Mouse (Mus musculus) R1 (cell line): ENCODE measurements around the gene Glis3.

ENCODE experiments used
- DNase-seq: peaks from one replicate; pipeline ENCODE4 v3.0.0-alpha.2; 2018; ENCODE audit warnings: low read depth, low spot score

Gene Glis3

DNA sequence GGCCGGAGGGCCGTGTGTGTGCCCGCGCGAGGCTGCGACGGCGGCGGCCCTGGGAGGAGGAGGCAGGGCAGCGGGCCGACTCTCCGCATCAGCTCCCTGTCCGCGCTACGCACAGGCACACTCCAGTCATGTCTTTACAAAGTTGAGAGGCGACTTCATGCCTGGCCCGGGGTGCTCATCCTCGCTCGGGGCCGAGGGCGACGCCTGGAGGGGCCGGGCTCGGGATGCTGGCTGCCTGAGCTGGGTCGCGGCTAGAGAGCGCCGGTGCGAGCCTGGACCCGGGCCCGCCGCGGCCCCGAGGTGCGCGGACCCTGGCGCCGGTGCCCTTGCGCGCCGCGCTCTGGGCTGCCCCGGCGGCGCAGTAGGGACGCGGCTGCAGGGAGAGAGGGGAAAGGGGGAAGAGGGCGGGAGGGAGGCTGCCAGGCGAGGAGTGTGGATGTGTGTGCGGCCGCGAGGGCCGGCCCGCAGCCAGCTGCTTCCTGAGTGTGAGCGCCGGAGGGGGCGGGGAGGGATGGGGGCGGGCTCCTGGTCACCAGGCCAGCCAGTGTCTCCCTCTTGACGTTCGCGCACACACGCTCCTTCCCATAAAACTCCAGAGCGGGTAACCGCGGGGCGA lies at the start of gene Glis3:
Gene Glis3 (minus strand): TSS at position 302 of the 616 bp plus-strand sequence.
- DNase-seq: peak; percentile 73

DNA sequence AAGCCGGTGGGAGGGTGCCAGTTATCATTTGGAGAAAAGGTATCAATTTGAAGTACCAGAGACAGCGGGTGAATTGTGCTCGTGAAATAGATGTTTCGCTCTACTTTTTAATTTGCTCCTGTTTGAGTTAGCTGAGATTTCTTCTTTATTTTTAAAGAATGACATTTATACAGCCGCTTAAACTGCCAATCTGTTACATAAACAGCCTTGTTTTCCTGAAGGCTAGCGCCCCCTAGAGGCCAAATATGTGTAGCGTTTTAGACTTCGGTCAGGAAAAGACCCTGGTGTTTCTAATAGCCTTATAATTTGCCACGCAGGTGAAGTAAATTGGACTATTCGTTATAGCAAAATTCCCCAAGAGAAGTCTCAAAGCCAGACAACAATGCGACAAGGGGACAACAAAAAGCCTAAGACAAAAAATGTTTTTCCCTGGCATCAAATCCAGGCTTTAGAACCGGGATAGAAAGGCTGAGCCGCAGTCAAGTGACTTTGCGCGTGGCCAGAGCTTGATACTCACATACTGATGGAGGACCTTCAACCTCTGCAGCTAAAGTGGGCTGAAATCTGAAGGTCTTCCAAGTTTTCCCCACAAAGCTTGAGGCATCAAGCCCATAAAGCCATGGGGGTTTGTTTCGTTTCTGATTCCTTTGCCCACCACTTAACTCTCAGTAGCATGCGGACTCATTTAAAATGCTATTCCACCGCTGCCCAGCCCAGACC lies 46.4 kb upstream of the Glis3 start:
- peak; percentile 74 for DNase-seq

DNA sequence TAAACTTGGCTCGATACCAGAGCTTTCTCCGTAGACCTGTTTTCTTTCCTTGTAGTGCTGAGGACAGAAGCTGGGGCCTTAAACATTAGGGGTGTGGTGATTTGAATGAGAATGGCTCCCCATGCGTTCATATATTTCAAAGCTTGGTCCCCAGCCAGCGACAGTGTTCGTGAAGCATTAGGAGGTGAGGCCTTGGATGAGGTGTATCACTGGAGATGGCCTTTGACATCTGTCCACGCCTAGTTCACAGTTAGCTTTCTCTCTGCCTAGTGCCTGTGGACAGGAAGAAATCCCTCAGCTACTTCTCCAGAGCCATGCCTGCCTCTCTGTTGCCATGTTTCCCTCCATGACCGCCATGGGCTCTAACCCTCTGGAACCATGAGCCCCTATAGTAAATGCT lies 44.8 kb upstream of the Glis3 start:
- peak; percentile 13 for DNase-seq

DNA sequence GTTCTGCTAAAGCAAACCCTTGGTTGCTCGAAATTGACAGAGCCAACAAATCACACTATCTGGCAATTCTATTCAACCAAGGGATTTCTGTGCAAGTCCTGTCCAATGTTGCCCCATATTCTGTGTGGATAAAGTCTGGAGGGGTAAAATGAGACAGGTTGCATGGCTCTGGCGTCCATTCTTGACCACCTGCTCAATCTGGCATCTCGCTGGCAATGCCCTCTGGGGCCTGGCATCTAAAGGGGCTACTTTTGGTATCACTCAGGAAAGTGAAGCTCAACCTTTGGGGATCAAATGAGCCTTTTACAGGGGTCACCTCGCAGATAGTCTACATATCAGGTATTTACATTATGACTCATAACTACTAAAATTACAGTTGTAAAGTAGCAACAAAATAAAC lies 42.7 kb upstream of the Glis3 start:
- DNase-seq: no peak

DNA sequence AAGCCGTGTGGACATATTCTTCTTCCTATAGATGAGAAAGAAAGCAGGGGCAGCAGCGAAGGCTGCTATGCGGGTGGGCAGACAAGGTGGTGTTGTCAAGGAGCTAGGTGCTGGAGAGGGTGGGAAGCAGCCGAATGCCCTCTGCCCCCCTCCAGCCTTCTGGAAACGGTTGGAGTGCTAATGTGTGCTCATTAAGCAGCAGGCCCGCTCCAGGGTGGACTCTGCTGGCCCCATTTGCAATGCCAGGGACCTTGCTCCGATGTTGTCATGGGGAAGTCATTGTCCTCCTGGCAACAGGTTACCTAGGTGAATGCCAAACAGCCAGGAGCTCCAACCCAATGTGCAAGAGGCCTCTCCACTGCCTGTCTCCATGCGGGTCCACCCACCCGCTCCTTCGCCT lies 42.0 kb upstream of the Glis3 start:
- DNase-seq: no peak

DNA sequence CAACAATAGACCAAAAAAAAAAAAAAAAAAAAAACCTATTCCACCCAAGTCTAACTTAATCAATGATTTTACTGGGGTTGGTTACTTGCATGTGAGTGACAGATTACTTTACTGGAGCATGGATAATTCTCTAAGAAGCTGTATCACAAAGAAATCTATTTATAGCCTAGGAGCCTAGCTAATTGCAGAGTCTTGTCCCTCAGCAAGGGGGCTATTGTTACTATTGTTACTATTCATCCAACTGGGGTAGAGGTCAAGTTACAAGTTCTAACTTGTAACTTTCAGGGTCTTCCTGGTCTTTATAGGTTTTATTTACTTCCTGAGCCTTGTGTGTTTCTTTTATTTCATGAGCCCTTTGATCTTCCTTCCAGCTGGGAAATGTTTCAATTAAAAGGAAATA lies 40.1 kb upstream of the Glis3 start:
- DNase-seq: peak; percentile 92

DNA sequence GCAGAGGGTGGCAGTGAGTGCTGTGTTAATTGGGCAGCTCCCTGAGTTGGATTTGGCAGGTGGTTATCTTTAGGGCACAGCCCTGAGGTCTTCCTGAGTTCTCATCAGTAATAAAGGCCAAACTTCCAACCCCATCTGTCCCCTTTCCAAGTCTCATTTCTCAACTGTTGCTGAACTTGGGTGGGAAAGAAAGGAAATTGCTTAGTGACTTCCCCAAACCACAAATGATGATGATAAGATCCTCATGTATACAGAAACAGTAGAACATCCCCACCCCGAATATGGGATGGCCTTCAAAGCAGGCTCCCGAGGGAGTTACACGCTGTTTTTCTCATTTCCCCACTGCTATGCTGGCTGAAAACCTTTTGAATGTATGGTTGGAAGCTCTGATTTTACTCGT lies 34.8 kb upstream of the Glis3 start:
- DNase-seq: no peak

DNA sequence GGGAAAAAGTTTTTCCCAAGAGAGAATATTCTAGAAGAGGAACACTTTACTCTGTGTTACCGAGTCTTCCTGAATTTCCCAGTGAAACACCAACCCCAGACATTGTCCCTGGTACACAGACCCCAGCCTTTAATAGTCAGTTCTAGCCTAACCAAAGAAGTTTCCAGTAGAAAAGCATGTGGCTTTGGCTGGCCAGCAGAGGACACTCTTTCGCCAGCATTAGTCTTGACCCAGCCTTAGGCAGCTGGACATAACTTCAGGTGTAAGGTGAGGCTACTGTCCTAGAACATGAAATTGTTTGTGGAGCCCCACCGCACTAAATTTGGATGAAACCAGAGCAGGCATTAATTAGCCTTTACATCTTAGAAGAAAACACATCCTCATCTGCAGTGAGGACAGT lies 17.8 kb upstream of the Glis3 start:
- no peak for DNase-seq

DNA sequence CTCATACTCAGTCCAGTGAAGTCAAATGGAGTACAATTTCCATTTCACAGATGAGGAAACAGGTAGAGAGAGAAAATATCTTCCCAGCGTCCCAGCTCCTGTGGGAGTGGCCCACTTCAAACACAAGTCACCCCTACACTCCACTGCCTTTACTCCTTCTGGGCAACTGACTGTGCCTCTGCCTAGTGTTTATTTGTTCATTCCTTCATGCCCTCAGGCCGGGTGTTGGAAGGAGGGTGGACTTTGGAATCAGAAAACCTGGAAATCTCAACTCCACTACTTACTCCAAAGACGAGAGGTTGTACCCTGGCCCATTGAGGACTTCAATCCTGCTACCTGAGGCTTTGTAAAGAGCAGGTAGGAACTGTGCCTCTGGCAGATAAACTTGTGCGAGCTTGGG lies 6.5 kb upstream of the Glis3 start:
- DNase-seq: no peak

DNA sequence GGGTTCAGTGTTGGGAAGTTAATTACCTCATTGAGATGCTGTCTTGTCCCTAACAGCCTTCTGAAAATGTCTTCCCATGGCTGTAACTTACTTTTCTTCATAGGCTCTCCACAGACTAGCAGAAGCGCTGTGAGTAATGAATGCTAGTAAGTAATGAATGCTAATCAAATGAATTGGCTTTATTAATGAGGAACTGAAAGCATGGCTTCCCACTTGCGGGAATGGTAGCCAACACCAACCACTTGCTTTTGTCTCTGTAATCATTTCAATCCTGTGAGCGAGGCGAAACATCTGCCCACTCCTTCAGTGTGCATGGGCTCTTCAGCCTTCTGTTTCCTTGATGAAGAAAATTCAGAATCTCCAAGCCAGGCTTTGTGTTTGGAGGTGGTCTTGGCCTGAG lies 5.6 kb upstream of the Glis3 start:
- no peak for DNase-seq

DNA sequence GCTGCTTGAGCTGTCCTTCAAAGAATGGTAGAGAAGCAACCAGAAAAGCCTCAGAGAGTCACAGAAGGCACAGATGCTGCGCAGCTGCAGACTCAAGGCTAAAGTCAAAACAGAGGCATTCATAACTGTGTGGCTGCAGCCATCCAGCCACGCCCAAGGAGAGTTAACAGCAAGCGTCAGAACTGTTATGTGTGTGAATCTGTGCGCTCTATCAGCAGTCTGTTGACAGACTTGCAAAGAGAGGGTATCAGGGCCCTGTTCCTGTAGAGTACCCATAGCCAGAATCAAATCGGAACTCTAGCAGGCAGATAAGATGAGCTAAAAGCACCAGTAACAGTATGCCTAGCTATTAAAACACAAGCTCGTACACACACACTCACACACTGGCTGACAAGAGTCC lies 4.5 kb upstream of the Glis3 start:
- no peak for DNase-seq

DNA sequence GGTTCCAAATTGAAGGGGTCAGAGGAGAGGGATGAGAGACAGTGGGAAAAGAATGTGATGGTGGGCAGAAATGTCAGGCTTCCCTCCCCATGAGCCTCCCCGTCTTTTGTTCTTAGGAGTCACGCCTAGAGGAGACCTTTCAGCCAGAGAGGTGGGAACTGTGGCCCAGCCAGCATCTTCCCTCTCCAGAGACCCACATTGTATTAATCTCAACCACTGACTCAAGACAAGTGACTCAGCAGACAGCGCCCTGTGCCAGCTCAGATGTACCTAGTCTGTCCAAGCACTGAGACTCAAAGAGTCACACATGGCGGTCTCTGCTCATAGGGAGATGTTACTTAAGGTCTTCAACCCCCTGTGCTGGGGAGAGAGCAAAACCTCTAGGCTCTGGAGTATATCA lies 3.5 kb upstream of the Glis3 start:
- no peak for DNase-seq

DNA sequence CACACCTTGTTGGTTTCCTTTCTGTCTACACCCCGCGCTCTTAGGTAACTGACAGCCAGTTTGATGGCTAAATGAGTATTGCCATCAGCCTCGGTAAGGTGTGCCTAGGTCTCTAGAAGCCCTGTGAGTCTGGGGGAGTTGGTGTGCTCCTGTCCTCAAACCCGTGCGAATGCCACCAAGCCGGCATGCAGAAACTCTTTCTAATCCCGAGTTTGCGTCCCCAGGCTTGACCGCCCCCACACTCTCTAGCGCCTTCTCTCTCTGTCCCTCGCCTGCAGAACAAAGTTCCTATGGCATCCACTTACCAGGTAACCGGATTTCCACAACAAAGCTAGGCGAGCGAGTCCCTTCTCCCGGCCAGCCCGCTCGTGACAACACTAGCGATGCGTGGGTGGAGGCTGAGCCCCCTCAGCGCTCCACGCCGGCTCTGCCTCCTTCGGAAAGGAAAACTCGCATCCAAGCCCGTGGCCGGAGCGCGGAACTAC lies 544 bp downstream of the Glis3 start:
- no peak for DNase-seq

DNA sequence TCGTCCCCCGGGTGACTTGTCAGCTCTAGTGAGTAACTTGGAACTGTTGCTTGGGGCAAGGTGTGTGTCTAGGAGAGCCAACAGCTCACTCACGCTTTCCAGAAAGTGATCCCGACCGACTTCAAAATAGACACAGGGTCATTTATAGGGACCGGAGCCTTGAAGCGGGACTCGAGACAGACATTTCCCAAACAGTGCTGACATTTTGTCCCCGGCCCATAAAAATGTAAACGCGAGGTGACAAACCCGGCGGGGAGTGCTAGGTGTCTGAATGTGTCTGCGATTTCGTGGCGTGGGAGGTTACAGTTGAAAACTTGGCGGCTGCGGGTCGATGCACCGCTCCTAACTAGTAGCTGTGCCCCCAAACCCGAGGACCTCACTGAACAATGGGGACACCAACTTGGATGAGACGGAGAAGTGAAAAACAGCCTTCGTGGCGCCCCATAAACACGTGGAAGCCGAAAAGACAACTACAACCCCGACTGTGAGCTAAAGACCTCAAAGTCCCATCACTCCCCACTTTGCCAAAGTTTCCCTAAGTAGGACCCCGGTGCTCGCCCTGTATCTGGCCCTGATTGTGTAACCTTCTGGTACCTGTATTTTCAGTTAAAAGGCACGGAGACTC lies 1.1 kb downstream of the Glis3 start:
- DNase-seq: peak; percentile 30

DNA sequence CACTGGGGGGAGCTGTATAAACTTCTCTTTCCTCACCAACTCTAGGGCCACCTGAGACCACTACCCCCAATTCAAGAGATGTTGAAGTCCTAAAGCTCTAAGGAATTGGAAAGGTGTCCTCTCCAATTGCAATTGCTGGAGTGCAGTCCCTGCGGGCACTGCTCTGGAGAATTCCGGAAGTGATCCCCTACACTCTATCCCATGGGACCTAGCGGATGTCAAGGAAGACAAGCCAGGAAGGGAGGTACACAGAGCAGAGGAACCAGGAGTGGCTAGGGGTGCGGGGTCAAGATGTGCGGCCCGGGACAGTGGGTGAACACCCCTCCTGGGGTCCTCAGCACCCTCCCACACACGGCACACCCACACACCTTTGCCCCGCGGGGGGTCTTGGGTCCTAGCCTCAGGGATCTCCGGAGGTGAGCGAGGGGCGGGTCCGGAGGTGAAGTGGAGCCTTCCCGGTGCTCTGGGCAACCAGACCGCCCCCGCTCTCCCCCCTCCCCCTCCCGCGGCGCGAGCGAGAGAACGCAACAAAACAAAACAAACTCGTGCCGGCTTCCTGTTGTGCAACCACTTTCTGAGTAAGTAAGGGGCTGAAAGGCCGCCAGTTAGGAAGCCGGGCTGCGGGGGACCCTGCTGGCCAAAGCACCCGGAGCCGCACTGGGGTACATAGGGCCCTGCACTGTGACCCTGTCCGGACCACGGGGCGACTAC lies 2.0 kb downstream of the Glis3 start:
- peak; percentile 71 for DNase-seq

DNA sequence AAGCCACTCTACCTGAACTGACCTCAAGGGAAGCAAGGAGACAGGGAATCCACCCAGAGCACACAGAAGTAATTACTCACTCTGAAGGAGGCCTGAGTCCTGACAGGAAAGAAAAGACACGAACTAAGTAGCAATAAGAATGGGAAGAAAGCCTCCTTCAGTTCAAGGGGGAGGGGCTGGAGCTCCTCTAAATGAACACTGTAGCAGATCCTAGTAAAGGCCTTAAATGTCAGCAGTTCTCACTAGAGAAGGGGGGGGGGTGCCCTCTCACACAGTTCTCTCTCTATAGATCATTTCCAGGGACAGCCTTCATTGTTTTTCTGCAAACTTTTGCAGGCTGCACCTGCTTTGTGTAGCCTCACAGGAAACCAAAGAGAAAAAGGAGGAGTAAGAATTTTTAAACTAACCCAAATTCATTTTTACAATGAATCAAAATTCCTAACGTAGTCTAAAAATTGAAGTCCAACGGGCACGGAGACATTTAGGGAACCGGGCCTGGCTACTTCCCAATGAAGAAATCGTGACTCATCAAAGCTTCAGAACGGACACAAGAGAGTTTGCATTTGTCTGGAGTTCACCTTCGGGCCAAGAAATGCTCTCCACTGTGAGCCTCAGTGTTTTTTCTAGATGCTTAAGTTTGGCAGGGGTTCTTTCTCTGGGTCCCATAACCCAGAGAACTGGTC lies 2.7 kb downstream of the Glis3 start:
- peak; percentile 41 for DNase-seq

DNA sequence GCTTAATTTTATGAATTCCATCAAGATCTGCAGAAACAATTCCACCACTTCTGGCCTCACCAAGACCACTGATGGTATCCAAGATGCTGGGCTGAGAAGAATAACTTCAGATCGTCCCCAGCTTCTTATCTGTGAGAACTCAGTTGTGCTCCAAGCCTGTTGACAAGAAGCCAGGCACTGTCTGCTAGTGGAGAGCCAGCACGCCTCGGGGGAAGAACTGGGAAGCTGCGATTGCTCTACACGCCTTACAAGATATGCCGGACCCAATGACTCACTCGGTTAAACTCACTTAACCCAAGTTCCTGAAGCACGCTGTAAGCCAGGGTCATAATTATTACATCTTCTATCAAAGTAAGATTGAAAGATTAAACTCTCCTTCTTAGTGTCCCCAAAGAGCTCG lies 16.1 kb downstream of the Glis3 start:
- DNase-seq: no peak

DNA sequence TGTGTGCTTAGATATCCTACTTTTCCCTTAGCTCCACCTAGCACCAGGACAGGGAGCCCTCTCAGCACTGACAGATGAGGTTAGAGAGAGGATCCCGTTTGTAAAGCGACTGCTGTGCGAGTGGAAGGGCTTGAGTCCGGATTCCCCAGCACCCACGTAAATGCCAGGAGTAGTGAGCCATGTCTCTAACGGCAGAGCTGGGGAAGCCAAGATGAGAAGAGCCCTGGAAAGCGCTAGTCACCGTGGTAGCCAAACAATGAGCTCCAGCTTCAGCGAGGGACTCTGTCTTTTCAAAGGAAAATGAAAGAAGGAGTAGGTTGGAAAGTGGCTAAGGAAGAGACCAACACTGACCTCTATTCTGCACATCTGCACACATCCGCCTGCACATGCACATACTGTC lies 16.7 kb downstream of the Glis3 start:
- DNase-seq: no peak

DNA sequence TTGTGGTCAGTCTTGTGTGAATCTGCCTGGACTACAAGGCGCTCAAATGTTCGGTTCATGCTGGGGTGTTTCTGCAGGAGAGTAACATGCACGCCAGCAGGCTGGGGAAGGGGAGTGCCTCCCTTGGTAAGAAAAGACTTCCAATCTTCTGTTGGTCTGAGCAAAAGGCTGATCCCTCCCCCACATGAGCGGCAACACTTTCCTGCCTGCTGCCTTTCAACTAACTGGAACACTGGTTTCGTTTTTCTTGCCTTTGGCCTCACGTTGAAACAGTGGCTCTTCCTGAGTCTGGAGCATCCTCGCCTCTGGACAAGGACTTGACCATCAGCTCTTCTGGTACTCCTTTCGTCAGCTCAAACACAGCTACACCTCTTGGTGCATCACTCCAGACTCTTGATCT lies 17.4 kb downstream of the Glis3 start:
- peak; percentile 33 for DNase-seq

DNA sequence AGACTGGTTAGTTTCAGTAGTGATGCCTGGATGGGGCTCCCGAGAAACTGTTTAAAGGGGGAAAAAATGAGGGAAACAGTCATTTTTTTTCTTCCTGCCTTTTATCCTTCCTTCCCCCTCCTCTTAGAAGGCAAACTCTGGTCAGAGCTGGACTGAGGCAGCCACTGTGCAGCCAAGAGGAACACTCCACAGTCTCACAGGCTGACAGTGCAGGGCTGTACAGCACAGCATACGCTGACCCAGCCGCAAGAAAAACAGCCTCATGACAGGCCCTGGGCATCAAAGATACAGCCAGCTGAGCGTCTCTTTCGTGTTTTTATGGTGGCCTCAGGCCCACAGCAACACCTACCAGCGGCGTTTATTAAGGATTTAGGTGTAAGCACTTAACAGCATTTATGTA lies 19.0 kb downstream of the Glis3 start:
- no peak for DNase-seq

DNA sequence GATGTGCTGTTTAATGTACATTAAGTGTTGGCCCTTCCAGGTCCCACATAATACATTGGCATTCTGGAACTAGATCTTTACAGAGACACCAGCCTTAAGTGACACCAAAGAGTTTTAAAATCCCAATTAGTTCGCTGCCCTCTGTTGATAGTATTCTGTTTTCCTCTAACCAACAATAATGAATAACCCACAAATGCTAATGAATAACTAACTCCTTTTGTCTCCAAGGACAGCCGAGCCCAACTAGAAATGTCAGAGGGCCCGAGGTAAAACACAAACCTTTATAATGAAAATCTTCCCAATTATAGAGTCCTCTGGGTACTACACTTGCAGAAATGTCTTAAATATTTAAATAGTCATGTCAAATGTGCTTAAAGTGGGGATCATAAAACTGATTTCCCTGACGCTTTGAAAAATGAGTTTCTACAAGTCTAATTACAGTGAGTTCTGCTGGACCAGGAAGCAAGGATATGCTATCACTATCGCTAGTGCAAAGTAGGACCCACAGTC lies 22.1 kb downstream of the Glis3 start:
- DNase-seq: no peak

DNA sequence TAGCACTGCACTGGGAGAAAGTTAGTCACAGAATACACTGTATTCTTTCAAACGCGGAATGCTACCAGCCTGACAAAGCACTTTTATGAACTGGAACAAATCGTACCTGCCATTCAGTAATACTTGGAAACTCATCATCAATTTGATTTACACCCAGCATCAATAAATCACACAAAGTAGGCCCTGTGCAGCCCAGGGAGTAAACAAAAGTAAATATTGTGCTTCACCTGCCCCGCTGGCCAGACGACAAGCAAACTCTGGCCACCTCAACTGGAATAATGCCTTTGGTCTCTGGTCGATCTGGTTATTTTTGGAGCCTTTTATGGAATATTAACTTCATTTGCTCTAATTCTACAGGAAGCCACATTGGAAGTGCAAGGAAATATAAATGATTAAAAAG lies 23.0 kb downstream of the Glis3 start:
- no peak for DNase-seq
